Mouse (Mus musculus): ENCODE measurements around the gene Spry2.

DNA sequence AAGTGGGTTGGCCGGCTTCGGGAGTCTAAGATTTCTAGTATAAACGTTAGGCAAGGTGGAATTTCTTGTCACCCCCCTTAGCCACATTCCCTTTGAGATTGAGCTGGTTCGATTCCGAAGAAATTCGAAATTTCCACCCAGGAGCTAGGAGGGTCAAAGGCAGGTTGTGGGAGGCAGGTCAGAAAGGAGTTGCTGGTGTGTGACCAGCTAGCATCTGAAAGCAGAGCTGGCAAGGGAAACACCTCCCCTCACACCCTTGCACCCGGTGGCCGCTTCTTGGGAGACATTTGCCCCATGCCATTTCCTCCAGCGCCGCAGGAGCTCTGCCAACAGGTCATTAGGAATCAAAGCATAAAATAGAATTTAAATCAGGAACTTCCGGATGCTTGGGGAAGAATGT is 2.5 kb upstream of the Spry2 start:
- TF ChIP-seq CTCF (IDR thresholded peaks at IDR 0.05; ENCODE audit: borderline replicate concordance, insufficient read depth, low read depth, low read length) (no peak), POLR2A (IDR thresholded peaks at IDR 0.05; ENCODE audit: borderline replicate concordance, insufficient read depth, low read length) (no peak)

Data from cerebellum, adult 2 months (tissue).